Mouse (Mus musculus) intestine, embryonic 15.5 days (tissue): ENCODE measurements around the gene Itm2b. TPM values are rescaled to one million over a fixed set of nuclear protein-coding genes. Genes with fewer than 3 reads are reported as not detected.

Source experiments
- ATAC-seq: fragments of 200-750 bp; cut with Nextera tagmentation; 2 replicates; pipeline ENCODE4 v1.8.0; 2017; ENCODE audit warnings: moderate TSS enrichment, moderate library complexity
- H3K27ac ChIP-seq: fragments of 300-500 bp; sonication (generic); 2 replicates; pipeline ENCODE4 v1.5.1; 2015; ENCODE audit warnings: mild to moderate bottlenecking, inconsistent platforms
- H3K27me3 ChIP-seq: fragments of 300-500 bp; sonication (generic); replicated peaks from 2 replicates; pipeline ENCODE4 v1.6.1; 2015; ENCODE audit warnings: inconsistent platforms
- H3K36me3 ChIP-seq: fragments of 300-500 bp; sonication (generic); 2 replicates; pipeline ENCODE4 v1.6.1; 2015; ENCODE audit warnings: inconsistent platforms
- H3K4me1 ChIP-seq: fragments of 300-500 bp; sonication (generic); replicated peaks from 2 replicates; pipeline ENCODE4 v1.6.1; 2015; ENCODE audit warnings: inconsistent platforms
- H3K4me2 ChIP-seq: fragments of 300-500 bp; sonication (generic); replicated peaks from 2 replicates; pipeline ENCODE4 v1.6.1; 2015; ENCODE audit warnings: mild to moderate bottlenecking, inconsistent platforms
- H3K4me3 ChIP-seq: fragments of 300-500 bp; sonication (generic); replicated peaks from 2 replicates; pipeline ENCODE4 v1.5.1; 2015; ENCODE audit warnings: inconsistent platforms
- H3K9ac ChIP-seq: fragments of 300-500 bp; sonication (generic); 2 replicates; pipeline ENCODE4 v1.6.1; 2015; ENCODE audit warnings: inconsistent platforms
- H3K9me3 ChIP-seq: fragments of 300-500 bp; sonication (generic); 2 replicates; pipeline ENCODE4 v1.6.1; 2016; ENCODE audit warnings: inconsistent platforms
- WGBS: fragments of 180-500 bp; shearing (Covaris S2); methylation state at CpG from one replicate; pipeline ENCODE4 v1.1.7; 2015; 5-methylcytosine and 5-hydroxymethylcytosine counted together
- polyA plus RNA-seq: library from polyadenylated mRNA; unstranded; fragments of >200 nt; fragmentation: Nextera tagmentation; extraction: Ambion mirVana; gene quantifications from 2 replicates; pipeline ENCODE4 v1.2.1, GENCODE M21; 2015

Itm2b gene
- polyA plus RNA-seq, 1 experiment from 2014 or later: 678 TPM

- Histone ChIP-seq H3K36me3 (no peaks in the 10 kb centered on the region), H3K27me3 (no peaks in the 10 kb centered on the region), H3K4me3 (peak overlapping the region; percentile 86), H3K9ac (peak overlapping the region; percentile 60), H3K27ac (peak overlapping the region; percentile 84; the same call in 1 of the 2 replicates), H3K4me2 (peak overlapping the region; percentile 81), H3K4me1 (no peaks in the 10 kb centered on the region), H3K9me3 (no peaks in the 10 kb centered on the region)
- 8% methylated on average over 8 of the region's 8 CpGs for WGBS
- ATAC-seq: no peak
Measured at GRCm38 (mm10) chr14:73326511-73326910, 58.6 kb downstream of the Itm2b start.

DNA sequence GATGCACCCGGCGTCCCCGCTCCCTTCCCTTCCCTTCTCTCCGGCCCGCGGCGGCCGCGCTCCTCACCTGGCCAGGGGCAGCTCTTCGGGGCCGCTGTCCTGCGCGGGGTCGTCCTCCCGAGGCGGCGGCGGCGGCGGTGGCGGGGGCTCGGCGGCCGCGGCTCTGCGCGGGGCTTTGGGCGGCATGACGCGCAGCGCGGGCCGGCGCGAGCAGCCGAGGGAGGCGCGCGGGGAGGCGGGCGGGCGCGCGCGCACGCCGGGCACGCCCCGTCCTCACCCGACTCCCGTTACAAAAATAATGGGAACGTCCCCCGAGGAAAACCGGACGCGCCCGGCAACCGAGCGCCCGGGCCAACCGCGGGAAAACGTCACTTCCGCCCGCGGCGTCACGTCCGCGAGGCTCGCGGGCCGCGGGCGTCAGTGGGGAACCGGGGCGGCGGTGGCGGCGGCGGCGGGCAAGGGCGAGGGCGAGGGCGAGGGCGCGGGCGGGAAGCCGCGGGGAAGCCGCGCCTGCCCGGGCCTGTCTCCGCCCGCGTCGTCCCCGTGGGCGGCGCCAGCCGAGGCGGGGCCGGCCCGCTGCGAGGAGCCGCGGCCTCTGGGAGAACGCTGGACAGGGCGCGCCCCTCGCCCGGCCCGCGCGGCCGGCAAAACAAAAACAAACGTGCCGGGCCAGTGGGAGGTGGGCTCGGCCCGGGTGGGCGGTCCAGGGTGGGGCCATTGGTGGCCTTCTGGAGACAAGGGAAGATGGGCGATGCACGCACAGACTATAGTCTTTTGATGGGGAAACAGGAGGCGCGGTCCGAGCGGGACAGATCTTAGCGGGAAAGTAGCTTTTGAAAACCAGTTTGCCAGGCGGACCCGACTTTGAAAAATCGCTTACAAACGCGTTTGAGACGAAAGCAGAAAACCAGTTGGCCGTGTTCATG, 59.4 kb downstream of the Itm2b start, which contains the start of gene Rb1:
Rb1 (minus strand) TSS at position 367 of the 926 bp plus-strand sequence.
- H3K4me2 ChIP-seq: peak within 1 kb of the TSS; percentile 81
- peak within 1 kb of the TSS; percentile 60 for H3K9ac ChIP-seq
- H3K9me3 ChIP-seq: no peaks in the 10 kb centered on the region
- WGBS: under 1% methylated on average over 106 of the region's 135 CpGs
- H3K4me3 ChIP-seq: peak within 1 kb of the TSS; percentile 86
- H3K4me1 ChIP-seq: no peaks in the 10 kb centered on the region
- no peaks in the 10 kb centered on the region for H3K36me3 ChIP-seq
- ATAC-seq: peak; percentile 94
- H3K27ac ChIP-seq: peak within 1 kb of the TSS; percentile 84
- no peaks in the 10 kb centered on the region for H3K27me3 ChIP-seq

GRCm38 (mm10) chr14:73324634-73325455, 60.2 kb downstream of the Itm2b start:
- Histone ChIP-seq H3K36me3 (no peaks in the 10 kb centered on the region), H3K4me3 (peak overlapping the region; percentile 86), H3K4me2 (peak overlapping the region; percentile 81), H3K9ac (peak overlapping the region; percentile 60), H3K27ac (peak overlapping the region; percentile 84), H3K27me3 (no peaks in the 10 kb centered on the region), H3K9me3 (no peaks in the 10 kb centered on the region), H3K4me1 (no peaks in the 10 kb centered on the region)
- under 1% methylated on average over 55 of the region's 55 CpGs for WGBS
- peak; percentile 46 for ATAC-seq

- Histone ChIP-seq H3K9ac (no peak overlapping the region), H3K4me1 (no peaks in the 10 kb centered on the region), H3K27ac (no peak overlapping the region), H3K4me2 (no peak overlapping the region), H3K9me3 (no peaks in the 10 kb centered on the region), H3K27me3 (no peaks in the 10 kb centered on the region), H3K4me3 (no peak overlapping the region), H3K36me3 (no peaks in the 10 kb centered on the region)
- no peak for ATAC-seq
- WGBS: 76% methylated on average over 2 of the region's 2 CpGs
Measured at GRCm38 (mm10) chr14:73323965-73324364, 61.1 kb downstream of the Itm2b start.

- H3K27ac ChIP-seq: no peak overlapping the region
- no peaks in the 10 kb centered on the region for H3K27me3 ChIP-seq
- no peaks in the 10 kb centered on the region for H3K9me3 ChIP-seq
- no peak overlapping the region for H3K9ac ChIP-seq
- no peaks in the 10 kb centered on the region for H3K36me3 ChIP-seq
- H3K4me1 ChIP-seq: no peaks in the 10 kb centered on the region
- H3K4me3 ChIP-seq: no peak overlapping the region
- ATAC-seq: 0 out of 2 replicates have a peak, but pooled peaks have one; percentile 26
- H3K4me2 ChIP-seq: peak overlapping the region; percentile 15; the same call in 1 of the 2 replicates
- WGBS: 71% methylated on average over 3 of the region's 3 CpGs
Measured at GRCm38 (mm10) chr14:73322142-73322541, 62.9 kb downstream of the Itm2b start.

DNA sequence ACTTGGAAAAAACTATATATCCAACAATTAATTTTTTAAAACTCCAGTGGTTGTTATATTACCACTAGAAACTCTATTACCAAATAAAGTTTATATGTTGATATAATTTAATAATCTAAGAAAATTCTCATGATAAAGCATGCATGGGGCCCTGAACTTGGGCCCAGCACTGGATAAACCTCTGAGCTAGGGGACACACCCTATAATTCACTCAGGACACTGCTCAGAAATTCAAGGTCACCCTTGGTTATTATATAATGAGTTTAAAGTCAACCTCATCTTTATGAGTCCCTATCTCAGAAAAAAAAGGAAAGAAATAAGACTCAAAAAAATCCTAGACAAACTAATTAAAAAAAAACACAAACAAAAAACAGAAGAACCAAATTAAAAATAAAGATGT, 68.2 kb downstream of the Itm2b start:
- Histone ChIP-seq H3K4me2 (no peak overlapping the region), H3K27ac (no peak overlapping the region), H3K4me3 (no peak overlapping the region), H3K9me3 (no peaks in the 10 kb centered on the region), H3K36me3 (no peaks in the 10 kb centered on the region), H3K27me3 (no peaks in the 10 kb centered on the region), H3K9ac (no peak overlapping the region), H3K4me1 (no peaks in the 10 kb centered on the region)
- peak; percentile 79 for ATAC-seq

- no peaks in the 10 kb centered on the region for H3K4me1 ChIP-seq
- no peak overlapping the region for H3K4me2 ChIP-seq
- H3K4me3 ChIP-seq: no peak overlapping the region
- H3K27me3 ChIP-seq: no peaks in the 10 kb centered on the region
- H3K27ac ChIP-seq: no peak overlapping the region
- H3K9ac ChIP-seq: no peak overlapping the region
- 78% methylated on average over 4 of the region's 4 CpGs for WGBS
- no peaks in the 10 kb centered on the region for H3K9me3 ChIP-seq
- ATAC-seq: no peak
- no peaks in the 10 kb centered on the region for H3K36me3 ChIP-seq
Measured at GRCm38 (mm10) chr14:73313864-73314263, 71.2 kb downstream of the Itm2b start.

DNA sequence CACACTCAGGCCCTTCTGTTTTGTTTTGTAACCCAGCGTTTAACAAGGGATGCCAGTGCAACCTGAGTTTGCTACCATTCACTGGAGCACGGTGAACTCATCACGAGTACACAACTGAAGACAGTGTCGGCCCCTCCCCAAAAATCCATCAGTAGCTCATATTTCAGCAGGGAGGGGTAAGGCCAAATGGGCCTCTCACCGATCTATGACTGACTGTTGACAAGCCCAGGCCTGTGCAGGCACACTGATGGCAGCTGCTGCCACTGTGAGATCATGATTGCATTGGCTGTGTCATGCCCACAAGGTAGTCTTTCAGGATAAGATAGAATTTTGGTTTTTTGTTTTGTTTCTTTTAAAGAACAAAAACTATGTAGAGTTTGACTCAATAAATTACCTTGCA, 71.7 kb downstream of the Itm2b start:
- H3K27me3 ChIP-seq: no peaks in the 10 kb centered on the region
- WGBS: 55% methylated on average over 5 of the region's 5 CpGs
- no peak overlapping the region for H3K4me2 ChIP-seq
- H3K4me1 ChIP-seq: no peaks in the 10 kb centered on the region
- ATAC-seq: no peak
- H3K36me3 ChIP-seq: no peaks in the 10 kb centered on the region
- H3K9me3 ChIP-seq: no peaks in the 10 kb centered on the region
- H3K27ac ChIP-seq: no peak overlapping the region
- H3K4me3 ChIP-seq: no peak overlapping the region
- H3K9ac ChIP-seq: no peak overlapping the region

- ATAC-seq: no peak
- 79% methylated on average over 5 of the region's 5 CpGs for WGBS
Measured at GRCm38 (mm10) chr14:73312909-73313308, 72.2 kb downstream of the Itm2b start.

More at GRCm38 (mm10) chr14:73312909-73313308, 72.2 kb downstream of the Itm2b start:
- no peaks in the 10 kb centered on the region for H3K36me3 ChIP-seq
- no peak overlapping the region for H3K4me2 ChIP-seq
- H3K9ac ChIP-seq: no peak overlapping the region
- no peaks in the 10 kb centered on the region for H3K9me3 ChIP-seq
- no peaks in the 10 kb centered on the region for H3K4me1 ChIP-seq
- H3K27ac ChIP-seq: no peak overlapping the region
- no peaks in the 10 kb centered on the region for H3K27me3 ChIP-seq
- H3K4me3 ChIP-seq: no peak overlapping the region

Other genes with a start within 250 kb of the Itm2b start
- gene Lpar6, start 147.4 kb downstream of the Itm2b start, polyA plus RNA-seq: 12.3 and 15.5 TPM in 2 replicates
- gene Rb1, start 59.5 kb downstream of the Itm2b start, polyA plus RNA-seq: 18.4 and 24.8 TPM in 2 replicates
- gene Med4, start 124.7 kb upstream of the Itm2b start, polyA plus RNA-seq: 65.9 and 67.6 TPM in 2 replicates
- gene Sucla2, start 140.0 kb upstream of the Itm2b start, polyA plus RNA-seq: 117 and 132 TPM in 2 replicates
- 6.3 and 6.7 TPM in 2 replicates for gene Nudt15, start 163.0 kb upstream of the Itm2b start, polyA plus RNA-seq